Mouse (Mus musculus) intestine, embryonic 14.5 days (tissue): ENCODE data around the gene Pdgfd. TPM values are rescaled to one million over a fixed set of nuclear protein-coding genes. Genes with fewer than 3 reads are reported as not detected.

Experiments used
- ATAC-seq: fragments of 200-750 bp; cut with Nextera tagmentation; replicated peaks from 2 replicates; pipeline ENCODE4 v1.8.0; 2017; ENCODE audit warnings: low read depth, moderate number of reproducible peaks, moderate TSS enrichment, moderate library complexity; ENCODE audit not compliant: low FRiP score, low TSS enrichment
- DNase-seq: peaks from one replicate; pipeline ENCODE4 v3.0.0-alpha.2; 2018; ENCODE audit warnings: low spot score
- H3K27ac ChIP-seq: fragments of 300-500 bp; sonication (generic); 2 replicates; pipeline ENCODE4 v1.5.1; 2014; ENCODE audit warnings: low read depth, mild to moderate bottlenecking, control low read depth
- H3K27me3 ChIP-seq: fragments of 300-500 bp; sonication (generic); replicated peaks from 2 replicates; pipeline ENCODE4 v1.6.1; 2014; ENCODE audit warnings: low read length, control low read depth; ENCODE audit not compliant: control insufficient read depth, insufficient read depth
- H3K36me3 ChIP-seq: fragments of 300-500 bp; sonication (generic); 2 replicates; pipeline ENCODE4 v1.6.1; 2014; ENCODE audit warnings: low read length, control low read depth; ENCODE audit not compliant: control insufficient read depth, insufficient read depth
- H3K4me1 ChIP-seq: fragments of 300-500 bp; sonication (generic); replicated peaks from 2 replicates; pipeline ENCODE4 v1.6.1; 2014; ENCODE audit warnings: low read length, control low read depth, mixed read lengths; ENCODE audit not compliant: control insufficient read depth, insufficient read depth
- H3K4me2 ChIP-seq: fragments of 300-500 bp; sonication (generic); 2 replicates; pipeline ENCODE4 v1.6.1; 2014; ENCODE audit warnings: low read length
- H3K4me3 ChIP-seq: fragments of 300-500 bp; sonication (generic); 2 replicates; pipeline ENCODE4 v1.5.1; 2014; ENCODE audit warnings: low read depth, low read length, control low read depth, mixed read lengths
- H3K9ac ChIP-seq: fragments of 300-500 bp; sonication (generic); 2 replicates; pipeline ENCODE4 v1.6.1; 2014; ENCODE audit warnings: mild to moderate bottlenecking, low read length
- H3K9me3 ChIP-seq: fragments of 300-500 bp; sonication (generic); 2 replicates; pipeline ENCODE4 v1.6.1; 2016; ENCODE audit warnings: low read length, control low read depth; ENCODE audit not compliant: control insufficient read depth
- WGBS: fragments of 180-500 bp; shearing (Covaris S2); extraction: QIAGEN DNeasy Blood & Tissue Kit; methylation state at CpG from one replicate; pipeline ENCODE4 v1.1.7; 2014; 5-methylcytosine and 5-hydroxymethylcytosine counted together
- polyA plus RNA-seq: library from polyadenylated mRNA; unstranded; fragments of >200 nt; fragmentation: Nextera tagmentation; extraction: Ambion mirVana; gene quantifications from 2 replicates; pipeline ENCODE4 v1.2.1, GENCODE M21; 2014

Pdgfd gene
- polyA plus RNA-seq, 1 experiment from 2014 or later: 7.9 TPM

DNA sequence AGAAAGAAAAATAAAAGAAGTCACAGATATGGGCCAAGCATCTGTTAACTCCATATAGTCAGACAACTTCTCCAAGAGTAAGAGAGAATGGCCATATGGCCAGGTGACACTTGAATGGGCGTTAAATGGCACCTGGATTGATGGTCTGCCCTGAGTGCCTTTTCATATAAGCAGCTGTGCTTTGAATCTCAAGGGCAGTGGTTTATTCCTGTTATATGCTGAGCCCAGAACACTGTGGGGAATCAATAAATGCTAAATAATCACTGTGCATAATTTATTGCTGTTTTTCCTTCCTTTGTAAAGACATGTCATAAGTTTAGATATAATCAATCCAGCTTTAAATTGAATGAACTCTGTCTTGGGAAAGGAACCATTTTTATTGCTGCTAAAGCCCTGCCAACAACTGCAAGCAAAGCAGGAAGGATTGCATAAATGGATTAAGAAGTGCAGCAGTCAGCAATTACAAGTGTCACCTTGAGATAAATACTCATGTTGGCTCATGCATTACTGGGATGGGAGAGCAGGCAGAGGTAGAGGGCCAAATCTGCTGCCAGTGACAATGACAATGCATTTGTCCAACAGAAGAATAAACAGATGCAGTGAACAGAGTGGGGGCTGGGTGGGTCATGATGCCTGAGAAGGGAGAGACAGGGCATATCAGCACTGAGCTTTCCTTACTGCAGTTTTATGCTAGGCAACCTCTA lies 185.0 kb downstream of the Pdgfd start:
- H3K9me3 ChIP-seq: no peaks in the 10 kb centered on the region
- DNase-seq (no peak), ATAC-seq (no peak)
- no peak overlapping the region for H3K27ac ChIP-seq
- H3K4me2 ChIP-seq: no peak overlapping the region
- no peak overlapping the region for H3K9ac ChIP-seq
- H3K36me3 ChIP-seq: no peaks in the 10 kb centered on the region
- WGBS: 57% methylated on average over 1 of the region's 1 CpGs
- H3K4me1 ChIP-seq: no peaks in the 10 kb centered on the region
- no peak overlapping the region for H3K4me3 ChIP-seq
- H3K27me3 ChIP-seq: no peaks in the 10 kb centered on the region

DNA sequence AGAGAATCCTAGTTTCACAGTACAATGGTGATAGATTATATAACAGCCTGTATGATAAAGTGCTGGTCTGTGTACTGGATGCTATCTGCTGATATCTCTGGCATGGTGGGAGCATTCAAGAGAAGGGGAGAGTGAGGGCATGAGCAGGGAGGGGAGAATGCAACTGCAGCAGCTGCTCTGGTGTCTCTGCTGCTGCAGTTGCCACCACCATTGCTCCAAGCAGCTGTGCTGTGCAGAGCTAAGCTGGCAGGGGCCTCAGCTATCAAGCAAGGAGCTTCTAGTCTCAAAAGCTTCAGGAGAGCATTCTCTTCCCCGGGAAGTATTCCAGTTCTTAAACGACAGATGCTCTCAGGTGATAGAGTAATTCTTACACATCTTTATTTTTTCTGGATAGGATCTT lies 192.4 kb downstream of the Pdgfd start:
- Histone ChIP-seq H3K4me1 (no peaks in the 10 kb centered on the region), H3K27ac (no peak overlapping the region), H3K36me3 (no peaks in the 10 kb centered on the region), H3K4me2 (no peak overlapping the region), H3K9me3 (no peaks in the 10 kb centered on the region), H3K27me3 (no peaks in the 10 kb centered on the region), H3K9ac (no peak overlapping the region), H3K4me3 (no peak overlapping the region)
- ATAC-seq (no peak), DNase-seq (no peak)
- WGBS: 75% methylated on average over 2 of the region's 2 CpGs

DNA sequence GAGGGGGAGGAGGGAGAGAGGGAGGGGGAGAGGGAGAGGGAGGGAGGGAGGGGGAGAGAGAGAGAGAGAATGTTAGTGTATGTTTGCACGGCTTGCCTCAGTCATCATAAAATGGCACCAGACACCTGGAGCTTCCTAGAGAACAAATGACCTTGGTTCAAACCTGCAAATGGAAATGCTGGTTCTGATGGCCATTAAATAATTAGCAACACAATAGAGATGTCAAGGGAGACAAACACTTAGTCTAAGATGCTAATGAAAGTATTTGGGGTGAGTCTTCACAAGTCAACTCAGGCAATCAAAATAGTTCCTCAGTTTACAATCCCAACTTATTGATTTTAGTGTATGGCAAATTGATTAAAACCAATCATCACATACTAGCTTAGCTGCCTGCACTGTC lies 198.2 kb downstream of the Pdgfd start:
- ATAC-seq (no peak), DNase-seq (no peak)
- no peaks in the 10 kb centered on the region for H3K4me1 ChIP-seq
- no peaks in the 10 kb centered on the region for H3K36me3 ChIP-seq
- H3K9me3 ChIP-seq: no peaks in the 10 kb centered on the region
- WGBS: 58% methylated on average over 1 of the region's 1 CpGs
- no peaks in the 10 kb centered on the region for H3K27me3 ChIP-seq
- H3K4me2 ChIP-seq: no peak overlapping the region
- no peak overlapping the region for H3K27ac ChIP-seq
- H3K4me3 ChIP-seq: no peak overlapping the region
- H3K9ac ChIP-seq: no peak overlapping the region

DNA sequence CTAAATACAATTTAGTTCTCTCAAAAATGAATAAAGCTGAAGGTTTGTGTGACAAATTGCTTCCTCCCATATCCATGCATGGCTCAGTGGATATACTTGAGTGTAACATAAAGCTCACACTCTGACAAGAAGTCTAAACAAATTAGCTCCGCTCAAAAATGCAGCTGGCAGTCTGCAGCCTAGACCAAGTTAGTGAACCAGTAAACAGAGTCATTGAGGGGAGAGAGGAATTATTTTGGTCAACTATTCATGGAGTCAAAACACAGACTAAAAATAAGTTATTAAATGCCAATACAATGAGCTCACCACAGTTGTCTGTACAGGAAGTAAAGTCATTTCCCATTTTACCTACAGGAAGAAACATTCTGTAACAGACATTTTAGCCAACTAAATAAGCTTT lies 233.4 kb downstream of the Pdgfd start:
- ATAC-seq (no peak), DNase-seq (no peak)
- H3K4me1 ChIP-seq: 0 out of 2 replicates have a peak, but pooled peaks cover 5% of the 10 kb centered on the region

DNA sequence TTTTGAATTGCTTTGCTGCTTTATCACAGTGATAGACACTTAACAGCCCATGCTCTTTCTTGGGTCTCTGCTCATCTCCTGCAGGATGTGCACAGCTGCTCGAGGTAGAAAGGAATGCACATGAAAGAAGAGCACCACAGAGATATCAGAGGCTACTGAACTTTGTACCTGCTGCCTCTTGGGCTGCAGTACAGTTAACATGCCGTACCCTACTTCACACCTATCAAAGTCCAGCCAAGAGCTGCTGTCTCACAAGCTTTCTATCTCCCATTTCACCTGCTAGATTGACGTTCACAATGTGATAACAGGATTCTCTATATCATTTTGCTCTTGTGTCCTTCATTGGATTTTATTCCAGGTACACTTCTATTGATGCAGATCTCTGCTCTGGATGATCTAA lies 238.2 kb downstream of the Pdgfd start:
- 0 out of 2 replicates have a peak, but pooled peaks cover 1% of the 10 kb centered on the region for H3K4me1 ChIP-seq
- WGBS: 62% methylated on average over 3 of the region's 3 CpGs
- H3K9me3 ChIP-seq: no peaks in the 10 kb centered on the region
- H3K27me3 ChIP-seq: no peaks in the 10 kb centered on the region
- H3K9ac ChIP-seq: no peak overlapping the region
- ATAC-seq (no peak), DNase-seq (no peak)
- H3K27ac ChIP-seq: no peak overlapping the region
- no peaks in the 10 kb centered on the region for H3K36me3 ChIP-seq
- no peak overlapping the region for H3K4me3 ChIP-seq
- H3K4me2 ChIP-seq: no peak overlapping the region

More for the DNA sequence above, 233.4 kb downstream of the Pdgfd start:
- H3K36me3 ChIP-seq: no peaks in the 10 kb centered on the region
- no peak overlapping the region for H3K4me3 ChIP-seq
- no peaks in the 10 kb centered on the region for H3K9me3 ChIP-seq
- no peak overlapping the region for H3K4me2 ChIP-seq
- no peaks in the 10 kb centered on the region for H3K27me3 ChIP-seq
- 12% methylated on average over 1 of the region's 1 CpGs for WGBS
- H3K27ac ChIP-seq: no peak overlapping the region
- no peak overlapping the region for H3K9ac ChIP-seq

DNA sequence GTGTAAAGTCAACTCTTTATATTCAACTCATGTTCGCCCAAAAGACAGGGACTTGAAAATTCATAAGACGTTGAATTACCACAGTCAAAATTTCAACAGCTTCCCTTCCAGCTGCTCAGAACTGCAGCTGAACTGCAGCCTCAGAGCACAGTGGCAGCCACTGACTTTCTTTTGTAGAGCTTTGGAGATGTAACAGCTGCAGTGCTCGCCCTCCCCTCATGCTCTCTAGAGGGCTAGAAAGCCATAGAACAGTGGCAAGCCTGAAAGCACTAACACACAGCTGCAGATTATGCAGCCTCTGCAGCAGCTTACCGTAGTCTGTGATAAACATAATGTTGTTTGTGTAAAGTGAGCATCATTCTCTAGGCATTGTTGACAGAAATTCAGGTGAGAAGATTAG lies 239.6 kb downstream of the Pdgfd start:
- ATAC-seq (no peak), DNase-seq (no peak)
- Histone ChIP-seq H3K4me1 (no peaks in the 10 kb centered on the region), H3K36me3 (no peaks in the 10 kb centered on the region), H3K27ac (no peak overlapping the region), H3K4me2 (no peak overlapping the region), H3K9me3 (no peaks in the 10 kb centered on the region), H3K27me3 (no peaks in the 10 kb centered on the region), H3K4me3 (no peak overlapping the region), H3K9ac (no peak overlapping the region)
- WGBS: 41% methylated on average over 4 of the region's 4 CpGs

DNA sequence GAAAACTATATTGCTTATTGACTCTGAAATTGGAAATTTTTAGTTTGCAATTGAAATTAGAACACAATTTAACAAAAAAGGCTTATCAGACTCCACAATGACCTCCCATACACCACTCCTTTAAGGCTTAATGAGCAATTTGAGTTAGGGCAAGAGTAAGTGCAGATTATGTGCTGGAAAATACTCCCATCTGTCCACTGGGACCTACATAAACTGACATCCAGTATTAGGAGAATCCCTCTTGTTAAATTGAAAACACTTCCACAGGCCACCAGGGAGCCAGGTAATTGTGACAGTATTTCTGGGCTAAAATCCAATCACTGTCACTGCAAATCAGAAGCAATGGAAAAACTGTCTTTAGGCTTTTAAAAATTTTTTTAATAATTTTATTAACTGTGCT lies 256.2 kb downstream of the Pdgfd start:
- ATAC-seq (no peak), DNase-seq (no peak)
- Histone ChIP-seq H3K9me3 (no peaks in the 10 kb centered on the region), H3K4me2 (no peak overlapping the region), H3K36me3 (no peaks in the 10 kb centered on the region), H3K9ac (no peak overlapping the region), H3K27me3 (no peaks in the 10 kb centered on the region), H3K4me1 (no peaks in the 10 kb centered on the region), H3K4me3 (no peak overlapping the region), H3K27ac (no peak overlapping the region)

Other genes with a start within 250 kb of the Pdgfd start
- 0.08 and 0.26 TPM in 2 replicates for gene Ddi1, start 101.3 kb downstream of the Pdgfd start, polyA plus RNA-seq